Mouse (Mus musculus): ENCODE measurements around the gene Ssc5d.

GRCm38 (mm10) chr7:4902404-4902803 lies 23.2 kb upstream of the Ssc5d start:
- TF ChIP-seq CTCF (IDR thresholded peaks at IDR 0.05), result no peak
- no peak for TF ChIP-seq EP300 (IDR thresholded peaks at IDR 0.05; ENCODE audit: insufficient read depth, low read depth, low read length)

Measured in heart, adult 2 months (tissue).